Mouse (Mus musculus): ENCODE data around the gene Dock10. TPM values are rescaled to one million over a fixed set of nuclear protein-coding genes. Genes with fewer than 3 reads are reported as not detected.

The Dock10 gene
- polyA plus RNA-seq, 1 experiment = 36.5 TPM

DNA sequence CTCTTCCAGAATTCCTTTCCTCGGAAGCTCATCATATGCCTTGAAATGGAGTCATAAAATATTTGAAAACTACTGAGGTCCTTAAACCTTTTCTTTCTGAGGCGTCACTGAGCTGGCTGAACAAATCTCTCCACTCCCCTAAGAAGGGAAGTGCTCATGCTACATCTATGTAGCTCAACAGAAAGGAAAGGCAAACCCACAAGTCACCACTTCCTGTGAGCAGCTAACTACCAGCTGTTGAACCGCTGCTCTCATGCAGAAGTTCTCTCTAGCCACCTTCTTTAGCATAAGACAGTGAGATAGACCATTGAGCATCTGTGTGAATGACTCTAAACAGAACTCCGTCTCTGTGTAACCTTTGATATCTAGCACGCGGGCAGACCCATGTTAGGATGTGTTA lies 93.2 kb downstream of the Dock10 start:
- 0 out of 2 replicates have a peak, but pooled peaks cover 4% of the 10 kb centered on the region for H3K4me1 ChIP-seq (replicated peaks; ENCODE audit: control insufficient read depth, insufficient read depth, low read length)
- DNase-seq = peak; percentile 80
- no peaks in the 10 kb centered on the region for H3K36me3 ChIP-seq (ENCODE audit: control insufficient read depth, insufficient read depth, low read length)
- H3K4me3 ChIP-seq (ENCODE audit: control insufficient read depth, insufficient read depth, low read length) = no peak overlapping the region
- 6% methylated on average over 6 of the region's 6 CpGs for WGBS
- TF ChIP-seq POLR2A (IDR thresholded peaks at IDR 0.05; ENCODE audit: control insufficient read depth, extremely low read depth, insufficient read depth, low read length, poor library complexity) (no peak), CTCF (IDR thresholded peaks at IDR 0.05; ENCODE audit: borderline replicate concordance, control insufficient read depth, extremely low read depth, insufficient read depth, low read length, poor library complexity) (no peak)
- H3K27me3 ChIP-seq (ENCODE audit: control insufficient read depth, insufficient read depth, low read length) = no peaks in the 10 kb centered on the region
- H3K27ac ChIP-seq (ENCODE audit: control insufficient read depth, insufficient read depth, low read length) = peak overlapping the region; percentile 21; the same call in 1 of the 2 replicates

DNA sequence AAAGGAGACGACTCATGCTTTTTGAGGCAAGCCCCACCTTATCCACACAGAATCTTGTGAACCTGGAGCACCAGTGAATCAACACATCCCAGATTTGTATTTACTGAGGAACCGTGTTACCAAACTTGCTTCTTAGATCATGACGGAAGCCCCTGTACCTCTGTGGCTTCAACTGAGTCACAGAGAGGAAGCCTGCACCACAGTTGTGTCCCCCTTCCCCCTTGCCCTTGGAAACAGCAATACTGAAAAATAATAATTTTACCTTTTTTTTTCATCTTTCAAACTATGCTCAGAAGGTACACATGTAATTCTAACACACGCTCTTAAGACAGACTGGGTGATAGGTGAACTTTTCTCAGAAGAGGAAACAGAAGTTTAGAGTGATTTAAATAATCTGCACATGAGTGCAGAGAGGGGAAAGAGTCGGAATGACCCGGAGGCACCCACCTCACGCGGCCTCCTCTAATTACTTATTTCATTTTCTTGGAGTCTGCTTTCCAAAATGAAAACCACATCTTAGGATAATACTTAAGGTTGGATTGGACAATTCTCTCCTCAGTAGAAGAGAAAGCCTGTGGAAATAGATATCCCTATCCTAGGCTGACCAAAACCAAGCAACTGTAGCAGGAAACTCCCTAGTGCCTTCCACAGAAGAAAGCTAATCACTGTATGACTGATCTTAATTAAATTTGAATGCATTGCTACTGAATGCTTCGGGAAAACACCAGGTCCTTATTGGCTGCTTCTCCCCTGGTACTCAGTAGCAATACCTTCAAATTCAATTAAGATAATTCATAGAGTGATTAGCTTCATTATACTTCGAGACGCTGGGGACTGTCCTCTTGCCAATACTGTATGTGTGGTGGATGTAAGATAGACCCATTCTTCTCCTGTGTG lies 96.6 kb downstream of the Dock10 start:
- TF ChIP-seq POLR2A (IDR thresholded peaks at IDR 0.05; ENCODE audit: control insufficient read depth, extremely low read depth, insufficient read depth, low read length, poor library complexity) (no peak), CTCF (IDR thresholded peaks at IDR 0.05; ENCODE audit: borderline replicate concordance, control insufficient read depth, extremely low read depth, insufficient read depth, low read length, poor library complexity) (no peak)
- Histone ChIP-seq H3K36me3 (ENCODE audit: control insufficient read depth, insufficient read depth, low read length) (no peaks in the 10 kb centered on the region), H3K27ac (ENCODE audit: control insufficient read depth, insufficient read depth, low read length) (no peak overlapping the region; the same call in 1 of the 2 replicates), H3K4me1 (replicated peaks; ENCODE audit: control insufficient read depth, insufficient read depth, low read length) (0 out of 2 replicates have a peak, but pooled peaks cover 4% of the 10 kb centered on the region), H3K4me3 (ENCODE audit: control insufficient read depth, insufficient read depth, low read length) (no peak overlapping the region), H3K27me3 (ENCODE audit: control insufficient read depth, insufficient read depth, low read length) (no peaks in the 10 kb centered on the region)
- 16% methylated on average over 11 of the region's 11 CpGs for WGBS
- peak; percentile 40 for DNase-seq

DNA sequence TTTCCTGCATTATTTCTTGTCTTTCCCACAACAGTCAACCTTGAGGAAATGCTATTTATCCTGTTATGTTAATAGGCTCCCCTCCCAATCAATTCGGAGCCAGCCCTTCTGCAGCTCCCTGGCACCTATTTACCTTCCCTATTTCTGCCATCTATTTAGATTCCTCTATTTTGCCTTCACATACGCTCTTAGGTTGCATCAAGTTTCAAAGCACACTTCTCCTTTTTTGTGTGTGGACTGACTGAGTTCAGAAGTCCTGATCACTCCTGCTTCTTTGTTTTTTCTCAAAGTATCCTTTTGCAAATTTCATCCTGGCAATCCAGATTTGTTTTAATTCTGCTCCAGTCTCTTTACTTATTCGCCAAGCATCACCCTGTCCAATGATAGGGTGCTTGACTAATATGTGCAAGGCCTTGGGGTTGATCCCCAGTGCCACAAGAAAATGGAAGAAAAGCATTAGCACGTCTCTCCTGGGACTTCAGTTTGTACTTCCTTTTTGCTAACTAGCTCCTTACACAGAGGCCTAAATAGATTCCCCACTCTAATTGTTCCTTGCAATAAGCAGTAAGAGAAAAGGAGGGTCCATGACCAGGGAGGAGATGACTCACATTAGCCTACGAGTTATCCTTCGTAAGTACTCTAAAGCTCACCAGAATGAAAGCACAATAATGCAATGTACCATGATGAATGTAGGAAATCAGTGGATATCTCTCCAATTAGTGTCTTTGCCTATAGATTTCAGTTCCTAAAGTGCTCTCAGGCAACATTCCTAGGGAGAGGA lies 98.7 kb downstream of the Dock10 start:
- WGBS = 72% methylated on average over 6 of the region's 6 CpGs
- Histone ChIP-seq H3K4me3 (ENCODE audit: control insufficient read depth, insufficient read depth, low read length) (no peak overlapping the region), H3K4me1 (replicated peaks; ENCODE audit: control insufficient read depth, insufficient read depth, low read length) (0 out of 2 replicates have a peak, but pooled peaks cover 4% of the 10 kb centered on the region), H3K36me3 (ENCODE audit: control insufficient read depth, insufficient read depth, low read length) (no peaks in the 10 kb centered on the region), H3K27me3 (ENCODE audit: control insufficient read depth, insufficient read depth, low read length) (no peaks in the 10 kb centered on the region), H3K27ac (ENCODE audit: control insufficient read depth, insufficient read depth, low read length) (no peak overlapping the region)
- DNase-seq = no peak
- TF ChIP-seq POLR2A (IDR thresholded peaks at IDR 0.05; ENCODE audit: control insufficient read depth, extremely low read depth, insufficient read depth, low read length, poor library complexity) (no peak), CTCF (IDR thresholded peaks at IDR 0.05; ENCODE audit: borderline replicate concordance, control insufficient read depth, extremely low read depth, insufficient read depth, low read length, poor library complexity) (no peak)

DNA sequence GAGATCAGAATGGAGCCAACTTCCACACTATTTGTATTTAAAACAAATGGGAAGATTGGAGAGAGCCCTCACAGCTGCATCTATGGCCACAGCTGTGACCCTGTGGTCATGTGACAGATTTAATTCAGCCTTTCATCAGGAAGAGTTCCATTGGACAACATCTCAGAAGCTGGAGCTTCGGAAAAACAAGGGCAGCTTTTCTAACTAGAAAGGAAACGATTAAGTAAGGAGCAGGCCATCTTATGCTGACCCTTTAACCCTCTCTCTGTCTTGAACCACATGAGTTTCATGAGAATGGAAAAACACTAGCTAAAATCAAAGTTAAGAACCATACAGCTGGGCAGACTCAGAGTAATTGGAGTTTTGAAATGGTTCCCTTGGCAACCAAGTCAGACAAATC lies 101.9 kb downstream of the Dock10 start:
- H3K4me1 ChIP-seq (replicated peaks; ENCODE audit: control insufficient read depth, insufficient read depth, low read length) = 0 out of 2 replicates have a peak, but pooled peaks cover 2% of the 10 kb centered on the region
- H3K36me3 ChIP-seq (ENCODE audit: control insufficient read depth, insufficient read depth, low read length) = no peaks in the 10 kb centered on the region
- no peak overlapping the region for H3K27ac ChIP-seq (ENCODE audit: control insufficient read depth, insufficient read depth, low read length)
- TF ChIP-seq CTCF (IDR thresholded peaks at IDR 0.05; ENCODE audit: borderline replicate concordance, control insufficient read depth, extremely low read depth, insufficient read depth, low read length, poor library complexity) (no peak), POLR2A (IDR thresholded peaks at IDR 0.05; ENCODE audit: control insufficient read depth, extremely low read depth, insufficient read depth, low read length, poor library complexity) (no peak)
- 95% methylated on average over 2 of the region's 2 CpGs for WGBS
- H3K27me3 ChIP-seq (ENCODE audit: control insufficient read depth, insufficient read depth, low read length) = no peaks in the 10 kb centered on the region
- no peak overlapping the region for H3K4me3 ChIP-seq (ENCODE audit: control insufficient read depth, insufficient read depth, low read length)
- no peak for DNase-seq

DNA sequence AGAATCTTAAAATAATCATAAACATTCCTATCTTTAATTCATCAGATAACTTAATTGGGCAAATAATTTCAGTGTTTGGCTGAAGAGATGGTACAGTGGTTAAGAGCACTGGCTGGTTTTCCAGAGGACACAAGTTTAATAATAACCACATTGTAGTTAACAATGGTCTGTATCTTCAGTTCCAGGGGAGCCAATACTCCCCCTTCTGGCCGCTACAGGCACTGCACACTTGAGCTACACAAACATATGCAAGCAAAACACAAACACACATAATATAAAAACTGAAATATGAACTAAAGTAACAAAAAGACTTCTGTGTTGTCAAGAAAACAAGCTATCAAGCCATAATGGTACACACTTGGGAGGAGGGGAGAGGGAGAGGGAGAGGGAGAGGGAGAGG lies 102.5 kb downstream of the Dock10 start:
- TF ChIP-seq CTCF (IDR thresholded peaks at IDR 0.05; ENCODE audit: borderline replicate concordance, control insufficient read depth, extremely low read depth, insufficient read depth, low read length, poor library complexity) (no peak), POLR2A (IDR thresholded peaks at IDR 0.05; ENCODE audit: control insufficient read depth, extremely low read depth, insufficient read depth, low read length, poor library complexity) (no peak)
- Histone ChIP-seq H3K36me3 (ENCODE audit: control insufficient read depth, insufficient read depth, low read length) (no peaks in the 10 kb centered on the region), H3K4me1 (replicated peaks; ENCODE audit: control insufficient read depth, insufficient read depth, low read length) (no peaks in the 10 kb centered on the region), H3K27me3 (ENCODE audit: control insufficient read depth, insufficient read depth, low read length) (no peaks in the 10 kb centered on the region), H3K4me3 (ENCODE audit: control insufficient read depth, insufficient read depth, low read length) (no peak overlapping the region), H3K27ac (ENCODE audit: control insufficient read depth, insufficient read depth, low read length) (no peak overlapping the region)
- WGBS = 95% methylated on average over 1 of the region's 1 CpGs
- no peak for DNase-seq

DNA sequence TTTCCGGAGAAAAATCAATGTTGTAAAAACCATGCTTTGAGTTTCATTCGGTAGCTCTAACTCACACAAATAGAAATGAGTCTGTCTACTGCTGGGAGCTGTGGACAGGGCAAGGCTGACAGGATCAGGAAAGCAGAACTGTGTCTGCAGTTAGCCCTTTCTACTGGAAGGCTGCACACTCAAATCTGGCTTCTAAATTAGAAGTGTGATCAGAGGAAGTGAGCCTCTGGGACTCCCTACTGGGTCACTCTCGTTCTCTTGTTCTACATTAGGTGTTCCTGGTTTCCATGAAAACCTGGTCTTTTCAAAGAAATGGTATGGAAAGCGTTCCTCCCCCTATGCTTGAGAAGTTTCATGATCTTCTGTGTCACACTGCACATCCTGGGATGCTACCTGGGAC lies 103.1 kb downstream of the Dock10 start:
- H3K4me1 ChIP-seq (replicated peaks; ENCODE audit: control insufficient read depth, insufficient read depth, low read length) = no peaks in the 10 kb centered on the region; the same call in 1 of the 2 replicates
- 77% methylated on average over 4 of the region's 4 CpGs for WGBS
- H3K27me3 ChIP-seq (ENCODE audit: control insufficient read depth, insufficient read depth, low read length) = no peaks in the 10 kb centered on the region
- H3K4me3 ChIP-seq (ENCODE audit: control insufficient read depth, insufficient read depth, low read length) = no peak overlapping the region
- no peak for TF ChIP-seq POLR2A (IDR thresholded peaks at IDR 0.05; ENCODE audit: control insufficient read depth, extremely low read depth, insufficient read depth, low read length, poor library complexity)
- no peak for TF ChIP-seq CTCF (IDR thresholded peaks at IDR 0.05; ENCODE audit: borderline replicate concordance, control insufficient read depth, extremely low read depth, insufficient read depth, low read length, poor library complexity)
- H3K36me3 ChIP-seq (ENCODE audit: control insufficient read depth, insufficient read depth, low read length) = no peaks in the 10 kb centered on the region
- DNase-seq = no peak
- H3K27ac ChIP-seq (ENCODE audit: control insufficient read depth, insufficient read depth, low read length) = no peak overlapping the region
